Mouse (Mus musculus) 416B (cell line): ENCODE measurements around the gene Slc10a4.
"Not testable (repeated sequence)": the region's sequence is repeated elsewhere in the genome, so short reads cannot be mapped to it uniquely, and the experiment has no call there.

ENCODE experiments used
- DNase-seq: peaks from one replicate; pipeline ENCODE4 v3.0.0; 2011; ENCODE audit warnings: low read depth

Gene Slc10a4

DNA sequence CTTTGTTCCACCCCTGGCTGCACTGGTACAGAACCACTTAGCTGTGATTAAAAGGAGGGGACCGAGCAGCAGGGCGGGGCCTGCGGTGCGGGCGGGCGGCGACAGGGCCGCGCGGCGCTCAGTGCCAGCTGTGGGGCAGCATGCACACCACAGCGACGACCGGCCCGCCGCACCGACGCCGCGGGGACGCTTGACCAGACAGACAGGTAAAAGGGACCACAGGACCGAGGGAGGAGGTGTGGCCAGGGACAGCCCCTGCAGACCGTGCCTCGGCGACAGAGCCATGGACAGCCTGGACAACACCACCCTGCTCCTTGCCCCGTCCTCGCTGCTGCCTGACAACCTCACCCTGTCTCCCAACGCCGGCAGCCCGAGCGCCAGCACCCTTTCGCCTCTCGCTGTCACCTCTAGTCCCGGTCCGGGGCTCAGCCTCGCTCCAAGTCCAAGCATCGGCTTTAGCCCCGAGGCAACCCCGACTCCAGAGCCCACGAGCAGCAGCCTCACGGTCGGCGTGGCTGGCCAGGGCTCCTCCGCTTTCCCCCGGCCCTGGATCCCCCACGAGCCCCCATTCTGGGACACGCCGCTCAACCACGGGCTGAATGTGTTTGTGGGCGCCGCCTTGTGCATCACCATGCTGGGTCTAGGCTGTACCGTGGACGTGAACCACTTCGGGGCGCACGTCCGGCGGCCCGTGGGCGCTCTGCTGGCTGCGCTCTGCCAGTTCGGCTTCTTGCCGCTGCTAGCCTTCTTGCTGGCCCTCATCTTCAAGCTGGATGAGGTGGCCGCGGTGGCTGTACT, at the start of gene Slc10a4:
Gene Slc10a4, plus strand, starts transcription at position 100 of the 798 bp plus-strand sequence.
- no peak for DNase-seq

DNA sequence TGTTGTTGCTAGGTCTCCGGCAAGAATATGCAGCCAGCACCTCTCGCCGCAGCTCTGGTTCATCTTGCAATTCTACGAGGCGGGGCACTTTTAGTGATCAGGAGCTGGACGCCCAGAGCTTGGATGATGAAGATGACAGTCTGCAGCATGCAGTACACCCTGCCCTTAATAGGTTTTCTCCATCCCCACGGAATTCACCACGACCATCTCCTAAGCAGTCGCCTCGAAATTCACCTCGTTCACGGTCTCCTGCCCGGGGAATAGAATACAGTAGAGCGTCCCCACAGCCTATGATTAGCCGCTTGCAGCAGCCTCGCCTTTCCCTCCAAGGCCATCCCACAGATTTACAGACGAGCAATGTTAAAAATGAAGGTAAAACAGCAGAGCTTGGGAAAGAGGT, 49.4 kb upstream of the Slc10a4 start:
- DNase-seq = no peak

DNA sequence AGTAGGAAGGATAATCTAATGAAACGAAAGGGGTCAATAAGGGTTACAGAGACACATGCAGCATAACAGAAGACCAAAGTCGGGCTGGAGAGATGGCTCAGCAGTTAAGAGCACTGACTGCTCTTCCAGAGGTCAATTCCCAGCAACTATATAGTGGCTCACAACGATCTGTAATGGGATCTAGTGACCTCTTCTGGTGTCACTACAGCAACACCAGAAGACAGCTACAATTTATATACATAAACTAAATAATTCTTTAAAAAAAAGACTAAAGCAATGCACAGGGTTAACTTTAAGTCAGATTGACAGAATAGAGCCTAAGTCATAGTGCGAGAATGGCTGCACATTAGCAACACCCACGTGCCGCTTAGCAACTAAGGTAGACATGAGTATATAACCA, 46.6 kb upstream of the Slc10a4 start:
- DNase-seq = peak; percentile 42

DNA sequence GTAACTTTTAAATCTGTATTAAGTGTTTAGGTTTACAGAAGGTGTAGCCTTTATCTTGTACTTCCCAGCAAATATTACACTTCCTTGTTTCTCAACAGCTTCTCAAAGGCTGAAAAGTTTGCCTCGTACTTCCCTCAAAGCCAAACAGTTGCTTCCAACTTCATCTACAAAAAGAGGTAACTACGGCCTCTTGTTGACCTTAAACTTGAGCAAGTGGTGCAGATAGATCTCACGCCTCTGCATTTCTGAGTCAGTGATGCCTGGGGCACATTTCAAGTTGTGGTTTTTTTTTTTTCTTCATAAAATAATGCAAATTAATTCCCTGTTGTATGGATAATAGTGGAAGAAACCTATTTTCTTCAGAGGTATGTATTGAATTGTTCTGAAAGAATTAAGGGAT, 41.0 kb upstream of the Slc10a4 start:
- peak; percentile 53 for DNase-seq

DNA sequence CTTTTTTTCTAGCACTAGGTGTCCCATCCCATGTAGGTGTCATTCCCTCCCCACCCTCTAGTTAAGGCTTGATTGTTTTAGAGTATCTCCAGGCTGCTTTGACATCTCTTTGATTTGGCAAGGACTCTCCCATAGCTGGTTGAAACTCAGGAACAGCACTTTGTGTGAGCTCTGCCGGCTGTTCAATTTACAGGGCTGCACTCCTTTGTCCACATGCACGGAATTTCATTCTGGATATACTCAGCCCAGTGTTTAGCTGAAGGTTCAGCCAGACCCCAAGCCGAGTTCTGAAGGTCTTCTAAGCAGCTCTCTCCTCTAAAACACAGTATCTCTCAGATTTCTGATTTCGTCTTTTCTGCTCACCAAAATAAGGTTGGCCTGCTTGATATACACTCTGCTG, 34.2 kb upstream of the Slc10a4 start:
- no peak for DNase-seq

DNA sequence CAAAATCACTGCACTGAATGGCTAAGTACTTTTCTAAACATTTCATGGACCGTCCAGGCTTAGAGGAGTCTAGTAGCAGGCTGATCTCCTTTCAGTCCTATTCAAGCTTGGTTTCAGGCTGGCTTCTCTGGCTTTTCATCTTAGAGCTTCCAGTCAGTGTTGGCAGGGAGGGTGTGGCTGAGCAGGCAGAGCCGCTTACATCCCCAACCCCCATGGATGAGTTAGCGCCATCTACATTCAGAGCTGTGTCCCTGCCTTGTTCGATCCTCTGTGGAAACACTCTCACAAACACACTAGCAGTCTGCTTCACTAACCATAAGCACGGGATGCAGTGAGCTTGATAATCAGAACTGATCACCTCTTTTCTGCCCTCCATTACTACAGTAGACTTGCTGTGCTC, 33.7 kb upstream of the Slc10a4 start:
- no peak for DNase-seq

DNA sequence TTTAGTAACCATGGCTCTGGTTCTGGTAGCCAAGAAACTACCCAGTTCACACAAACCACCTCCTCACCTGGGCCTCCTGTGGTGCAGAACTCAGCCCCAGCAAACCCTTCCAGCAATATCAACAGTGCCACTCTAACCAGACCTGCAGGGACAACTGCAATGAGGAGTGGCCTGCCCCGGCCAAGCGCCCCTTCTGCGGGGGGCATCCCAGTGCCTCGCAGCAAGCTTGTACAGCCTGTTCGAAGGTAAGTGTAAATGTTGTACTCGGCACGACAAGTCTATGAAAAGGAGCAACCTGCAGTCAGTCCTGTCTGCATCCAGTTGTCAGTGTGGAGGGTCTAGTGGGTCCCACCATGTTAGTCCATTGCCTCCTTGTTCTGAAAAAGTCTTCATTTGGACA, 32.1 kb upstream of the Slc10a4 start, which contains the start of gene Gm10135:
Gene Gm10135, minus strand, starts transcription at position 101 of the 400 bp plus-strand sequence.
- no peak for DNase-seq

DNA sequence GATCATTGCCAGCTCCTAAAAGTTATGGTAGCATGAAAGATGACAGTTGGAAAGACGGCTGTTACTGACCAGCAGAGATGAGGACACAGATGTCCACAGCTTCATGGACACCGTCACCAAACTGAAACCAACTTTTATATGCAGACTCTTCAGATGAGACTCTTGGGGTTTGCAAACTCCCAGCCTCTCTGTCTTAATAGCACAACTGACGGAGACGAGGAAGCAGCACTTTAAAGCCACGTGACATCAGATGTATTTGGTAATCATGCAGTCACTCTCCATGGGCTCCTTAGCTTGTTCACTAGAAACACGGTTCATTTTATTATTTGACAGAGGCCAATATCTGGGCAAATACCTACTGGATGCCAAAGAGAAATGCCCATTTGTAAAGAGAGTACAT, 30.7 kb upstream of the Slc10a4 start:
- no peak for DNase-seq

DNA sequence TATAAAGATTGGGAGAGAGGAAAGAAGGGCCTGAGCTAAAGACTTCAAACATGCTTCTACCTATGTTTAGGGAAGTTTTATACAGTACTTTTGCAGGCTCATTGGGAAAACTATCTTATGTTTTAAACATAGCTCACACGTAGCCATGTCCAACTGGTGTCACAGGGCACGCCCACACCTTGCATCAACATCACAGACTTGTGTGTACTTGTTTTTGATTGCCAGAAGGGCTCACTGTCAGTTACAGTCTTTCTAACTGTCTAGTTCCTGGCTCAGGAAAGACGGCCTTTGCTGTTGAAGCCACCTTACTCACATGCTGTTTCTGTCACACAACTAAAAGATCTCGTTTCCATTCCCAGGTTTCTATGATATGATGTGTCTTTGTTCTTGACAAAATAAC, 30.1 kb upstream of the Slc10a4 start:
- DNase-seq = no peak

DNA sequence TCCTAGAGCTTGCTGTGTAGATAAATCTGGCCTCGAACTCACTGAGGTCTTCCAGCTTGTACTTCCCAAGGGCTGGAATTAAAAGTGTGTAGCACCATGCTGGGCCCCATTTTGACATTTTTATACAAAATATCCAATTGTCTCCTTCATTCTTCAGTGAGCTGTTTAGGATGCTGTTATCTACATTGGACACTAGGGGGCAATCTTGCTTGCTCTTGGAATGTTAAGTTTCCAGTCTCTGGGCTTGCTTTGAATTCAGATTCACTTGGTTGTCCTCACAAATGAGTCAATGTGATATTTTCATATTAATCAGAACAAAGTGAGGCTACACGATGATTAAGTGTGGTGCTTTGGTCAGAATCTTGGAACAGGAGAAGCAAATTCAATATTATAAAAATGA, 22.6 kb upstream of the Slc10a4 start:
- DNase-seq = peak; percentile 81

DNA sequence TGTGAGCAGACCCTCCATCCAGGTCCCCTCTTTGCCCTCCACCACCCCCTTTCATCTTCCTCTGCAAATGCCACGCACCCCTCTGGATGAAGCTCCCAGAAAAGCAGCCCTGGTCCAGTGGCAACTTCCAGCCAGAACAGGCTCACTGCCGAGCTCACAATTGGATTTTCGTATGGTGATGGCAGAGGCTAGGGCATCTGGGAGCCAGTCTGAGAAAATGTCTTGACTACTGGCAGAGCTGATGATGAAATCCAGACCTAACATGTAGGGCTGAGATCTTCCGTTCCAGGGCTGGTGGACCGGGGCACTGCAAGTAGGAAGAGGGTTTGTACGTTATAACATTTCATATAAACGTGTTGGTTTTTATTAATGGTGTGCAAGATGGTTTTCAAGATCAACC, 18.9 kb upstream of the Slc10a4 start:
- no peak for DNase-seq

DNA sequence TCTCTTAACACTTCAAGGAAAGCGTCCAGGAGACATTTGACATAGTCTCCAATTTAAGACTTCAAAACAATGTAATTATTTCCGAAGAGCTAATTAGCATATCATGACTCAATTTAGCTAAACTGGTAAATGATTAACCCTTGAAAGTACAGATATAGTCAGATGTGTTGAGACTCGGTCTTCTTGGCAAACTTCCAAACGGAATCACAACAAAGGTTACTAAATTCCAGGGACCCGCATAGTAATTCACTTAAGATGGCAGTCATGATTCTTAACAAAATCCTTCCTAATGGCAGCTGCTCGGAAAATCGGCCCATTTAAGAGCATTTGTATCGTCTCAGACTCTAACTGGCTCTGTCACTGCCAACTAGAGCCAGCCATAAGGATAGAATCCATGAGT, 16.9 kb upstream of the Slc10a4 start:
- DNase-seq = no peak

DNA sequence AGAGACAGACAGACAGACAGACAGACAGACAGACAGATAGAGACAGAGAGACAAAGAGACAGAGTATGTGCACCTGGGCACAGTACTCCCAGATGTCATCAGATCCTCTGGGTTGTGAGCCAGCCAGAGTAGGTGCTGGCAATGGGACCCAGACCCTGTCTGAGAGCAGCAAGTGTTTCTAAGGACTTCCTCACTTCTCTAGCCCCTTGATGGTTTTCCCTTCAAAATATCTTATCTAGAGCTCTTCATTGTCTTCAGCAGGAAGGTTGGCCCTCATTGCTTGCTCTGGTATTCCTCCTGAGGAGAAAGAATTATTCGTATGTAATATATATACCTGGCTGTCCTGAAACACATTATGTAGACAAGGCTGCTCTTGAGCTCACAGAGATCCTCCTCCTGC, 14.2 kb upstream of the Slc10a4 start:
- DNase-seq = no peak

DNA sequence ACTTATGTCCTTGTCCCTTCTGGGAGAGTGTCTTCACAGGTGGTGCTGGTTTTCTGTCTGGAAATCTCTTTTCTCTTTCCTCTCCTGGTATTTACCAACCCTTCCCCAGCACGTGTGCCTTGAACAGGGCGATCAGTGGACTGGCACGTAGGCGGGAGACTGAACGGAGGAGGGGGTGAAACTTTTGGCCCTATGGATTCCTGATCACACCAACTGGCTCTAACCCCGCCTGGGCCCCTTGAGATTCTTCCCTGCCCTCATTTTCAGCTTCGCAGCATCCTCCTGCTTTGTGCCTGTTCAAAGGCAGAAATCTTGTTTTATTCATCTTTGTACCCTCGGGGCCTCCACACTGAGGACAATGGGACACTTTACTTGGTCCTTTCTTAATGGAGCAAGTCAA, 12.3 kb upstream of the Slc10a4 start:
- DNase-seq = no peak

DNA sequence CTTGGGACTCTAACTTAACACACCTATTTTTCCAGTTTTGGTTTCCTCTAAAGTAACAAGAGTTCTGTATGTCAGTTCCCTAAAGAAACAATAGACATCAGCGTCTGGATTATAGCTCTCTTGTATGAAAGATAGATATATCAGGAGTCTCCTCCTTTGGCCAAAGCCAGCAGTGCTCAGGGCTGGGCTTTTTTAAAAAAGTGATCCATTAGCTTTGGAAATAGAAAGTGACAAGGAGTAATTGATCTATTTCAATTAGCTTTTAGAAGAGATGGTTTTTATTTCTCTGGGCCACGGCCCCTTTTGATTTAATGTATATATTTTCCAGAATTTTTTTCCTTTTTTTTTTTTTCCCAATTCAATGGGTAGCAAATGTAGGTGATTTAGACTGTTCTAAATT, 11.8 kb upstream of the Slc10a4 start:
- DNase-seq = no peak

DNA sequence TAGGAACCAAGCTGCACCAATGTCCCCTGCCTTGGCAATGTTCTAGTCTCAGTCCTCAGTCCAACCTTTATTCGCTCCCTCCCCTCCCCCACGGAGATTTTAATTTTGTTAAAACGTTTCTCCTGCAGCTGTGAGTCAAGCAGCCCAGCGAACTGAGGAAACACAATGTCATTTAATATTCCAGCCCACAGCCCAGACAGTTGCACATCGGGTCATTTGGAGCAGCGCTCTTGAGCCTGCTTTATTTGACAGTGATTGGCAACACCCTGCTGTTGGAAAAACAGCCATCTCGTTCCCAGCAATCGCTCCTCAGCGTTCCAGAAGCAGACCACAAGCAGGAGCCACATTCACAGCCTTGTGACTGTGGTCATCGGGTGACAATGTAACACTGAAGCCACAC, 11.3 kb upstream of the Slc10a4 start:
- no peak for DNase-seq

DNA sequence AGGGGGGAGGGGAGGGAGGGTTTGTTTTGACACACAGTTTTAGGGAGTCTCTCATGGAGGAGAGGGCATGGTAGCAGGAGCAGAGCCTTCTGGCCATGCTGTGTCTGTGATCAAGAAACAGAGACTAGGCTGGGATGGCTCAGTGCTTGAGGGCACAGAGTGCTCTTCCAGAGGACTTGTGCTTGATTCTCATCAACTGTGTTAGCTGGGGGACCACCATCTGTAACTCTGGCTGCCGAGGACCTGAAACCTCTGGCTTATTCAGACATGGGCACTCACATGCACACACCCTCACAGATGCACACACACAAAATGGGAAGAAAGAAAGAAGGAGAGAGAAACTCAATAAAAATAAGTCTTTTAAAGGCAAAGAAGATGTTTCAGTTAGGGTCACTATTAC, 8.1 kb upstream of the Slc10a4 start:
- not testable (repeated sequence) for DNase-seq

DNA sequence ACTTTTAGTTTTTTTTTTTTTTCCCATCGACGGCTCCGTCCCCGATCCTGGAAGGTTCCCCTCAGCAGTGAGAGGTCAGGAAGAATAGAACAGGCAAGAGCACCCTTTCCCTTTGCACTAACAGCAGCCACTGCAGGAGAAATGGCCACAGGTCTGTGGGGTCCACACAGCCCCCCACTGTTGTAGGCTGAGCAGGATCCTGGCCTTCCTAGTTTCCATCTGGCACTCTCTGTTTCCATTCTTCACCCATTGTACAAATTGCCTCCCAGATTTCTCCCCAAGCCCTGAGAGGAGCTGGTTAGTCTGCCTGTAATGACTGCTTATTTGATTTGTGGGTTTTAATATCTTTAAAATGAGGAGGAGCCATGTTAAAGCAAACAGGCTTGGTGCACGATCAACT, 2.6 kb upstream of the Slc10a4 start:
- no peak for DNase-seq

DNA sequence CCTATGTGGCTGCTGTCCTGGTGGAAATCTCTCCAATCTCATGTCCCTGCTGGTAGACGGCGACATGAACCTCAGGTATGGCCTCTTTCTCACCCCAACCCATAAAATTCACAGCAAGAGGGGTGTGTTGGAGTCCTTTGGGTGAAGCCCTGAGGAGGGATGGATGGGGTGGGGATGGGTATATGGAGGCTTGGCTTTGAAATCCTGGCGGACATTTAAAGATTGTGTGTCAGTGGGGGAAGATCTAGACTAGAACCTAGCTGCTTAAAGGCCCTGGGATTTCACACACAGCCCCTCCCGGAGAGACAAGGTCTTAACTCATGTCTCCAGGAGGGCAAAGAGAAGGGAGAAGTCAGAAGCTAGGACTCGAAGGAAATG, 888 bp downstream of the Slc10a4 start:
- no peak for DNase-seq

DNA sequence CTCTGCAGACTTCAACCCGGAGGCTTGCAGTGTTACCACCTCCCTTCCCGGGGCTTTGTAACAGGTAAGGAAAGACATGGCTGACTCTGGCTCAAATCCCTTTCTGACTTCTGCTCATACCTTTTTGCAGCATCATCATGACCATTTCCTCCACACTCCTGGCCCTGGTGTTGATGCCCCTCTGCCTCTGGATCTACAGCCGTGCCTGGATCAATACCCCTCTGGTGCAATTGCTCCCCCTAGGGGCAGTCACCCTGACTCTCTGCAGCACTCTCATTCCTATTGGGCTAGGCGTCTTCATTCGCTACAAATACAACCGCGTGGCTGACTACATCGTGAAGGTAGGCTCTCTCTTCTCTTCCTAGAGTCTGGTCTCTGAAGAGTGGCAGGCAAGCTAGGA, 1.5 kb downstream of the Slc10a4 start:
- DNase-seq = peak; percentile 39

DNA sequence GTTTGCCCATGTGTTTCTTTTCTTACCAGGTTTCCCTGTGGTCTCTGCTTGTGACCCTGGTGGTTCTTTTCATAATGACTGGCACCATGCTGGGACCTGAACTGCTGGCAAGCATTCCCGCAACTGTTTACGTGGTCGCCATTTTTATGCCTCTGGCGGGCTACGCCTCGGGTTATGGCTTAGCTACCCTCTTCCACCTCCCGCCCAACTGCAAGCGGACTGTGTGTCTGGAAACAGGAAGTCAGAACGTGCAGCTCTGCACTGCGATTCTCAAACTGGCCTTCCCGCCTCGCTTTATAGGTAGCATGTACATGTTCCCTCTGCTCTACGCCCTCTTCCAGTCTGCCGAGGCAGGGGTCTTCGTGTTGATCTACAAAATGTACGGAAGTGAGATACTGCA, 5.1 kb downstream of the Slc10a4 start:
- DNase-seq = not testable (repeated sequence)

DNA sequence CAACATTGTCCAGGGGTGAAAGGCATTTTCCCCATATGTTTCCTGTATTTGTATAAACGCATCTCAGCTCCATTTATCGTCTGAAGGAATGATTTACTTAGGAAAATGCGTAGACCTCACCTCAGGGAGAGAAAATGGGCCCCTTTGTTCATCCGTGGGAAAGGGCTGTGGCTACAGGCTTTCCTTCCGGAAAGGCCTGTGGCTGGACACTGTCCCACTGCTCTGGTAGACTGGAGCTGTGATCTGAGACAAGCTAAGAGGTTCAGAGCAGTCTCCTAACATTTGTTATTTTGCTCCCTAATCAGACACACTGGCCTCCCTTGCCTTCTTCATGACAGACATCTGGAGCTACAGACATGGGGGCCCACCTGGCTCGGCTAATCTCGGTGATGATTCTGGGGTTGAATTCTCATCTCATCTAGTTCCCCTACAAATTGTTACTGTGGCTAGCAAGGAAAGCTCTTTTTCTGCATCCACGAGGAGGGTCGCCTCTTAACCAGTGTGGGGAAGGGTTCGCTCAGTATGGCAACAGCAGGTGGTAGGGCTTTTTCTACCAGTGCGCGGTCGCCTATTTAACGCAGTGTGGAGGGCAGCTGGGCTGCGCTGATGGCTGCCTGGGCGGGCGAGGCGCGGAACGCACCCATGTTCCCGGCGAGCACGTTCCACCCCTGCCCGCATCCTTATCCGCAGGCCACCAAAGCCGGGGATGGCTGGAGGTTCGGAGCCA, 6.4 kb downstream of the Slc10a4 start:
- not testable (repeated sequence) for DNase-seq

DNA sequence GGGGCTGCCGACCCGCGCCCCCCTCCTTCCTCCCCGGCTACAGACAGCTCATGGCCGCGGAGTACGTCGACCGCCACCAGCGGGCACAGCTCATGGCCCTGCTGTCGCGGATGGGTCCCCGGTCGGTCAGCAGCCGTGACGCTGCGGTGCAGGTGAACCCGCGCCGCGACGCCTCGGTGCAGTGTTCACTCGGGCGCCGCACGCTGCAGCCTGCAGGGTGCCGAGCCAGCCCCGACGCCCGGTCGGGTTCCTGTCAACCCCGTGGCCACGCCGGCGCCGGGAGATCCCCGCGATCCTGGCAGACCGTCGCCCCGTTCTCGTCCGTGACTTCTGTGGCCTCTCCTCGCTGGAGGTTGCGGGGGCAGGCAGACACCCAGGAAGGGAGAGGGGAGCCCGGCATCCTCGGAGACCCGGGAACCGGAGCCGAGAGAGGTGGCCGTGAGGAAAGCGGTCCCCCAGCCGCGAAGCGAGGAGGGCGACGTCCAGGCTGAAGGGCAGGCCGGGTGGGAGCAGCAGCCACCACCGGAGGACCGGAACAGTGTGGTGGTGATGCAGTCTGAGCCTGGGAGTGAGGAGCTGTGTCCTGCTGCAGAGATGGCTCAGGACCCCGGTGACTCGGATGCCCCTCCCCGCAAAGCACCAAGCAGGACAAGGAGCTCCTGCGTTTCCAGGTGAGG, 7.1 kb downstream of the Slc10a4 start:
- DNase-seq = not testable (repeated sequence)
